Mouse (Mus musculus): ENCODE results near the gene U2af1l4. TPM values are rescaled to one million over a fixed set of nuclear protein-coding genes. Genes with fewer than 3 reads are reported as not detected.

U2af1l4 gene
- 100 and 102 TPM in 2 replicates for polyA plus RNA-seq (2015; fragmentation: Nextera tagmentation; extraction: Ambion mirVana)

DNA sequence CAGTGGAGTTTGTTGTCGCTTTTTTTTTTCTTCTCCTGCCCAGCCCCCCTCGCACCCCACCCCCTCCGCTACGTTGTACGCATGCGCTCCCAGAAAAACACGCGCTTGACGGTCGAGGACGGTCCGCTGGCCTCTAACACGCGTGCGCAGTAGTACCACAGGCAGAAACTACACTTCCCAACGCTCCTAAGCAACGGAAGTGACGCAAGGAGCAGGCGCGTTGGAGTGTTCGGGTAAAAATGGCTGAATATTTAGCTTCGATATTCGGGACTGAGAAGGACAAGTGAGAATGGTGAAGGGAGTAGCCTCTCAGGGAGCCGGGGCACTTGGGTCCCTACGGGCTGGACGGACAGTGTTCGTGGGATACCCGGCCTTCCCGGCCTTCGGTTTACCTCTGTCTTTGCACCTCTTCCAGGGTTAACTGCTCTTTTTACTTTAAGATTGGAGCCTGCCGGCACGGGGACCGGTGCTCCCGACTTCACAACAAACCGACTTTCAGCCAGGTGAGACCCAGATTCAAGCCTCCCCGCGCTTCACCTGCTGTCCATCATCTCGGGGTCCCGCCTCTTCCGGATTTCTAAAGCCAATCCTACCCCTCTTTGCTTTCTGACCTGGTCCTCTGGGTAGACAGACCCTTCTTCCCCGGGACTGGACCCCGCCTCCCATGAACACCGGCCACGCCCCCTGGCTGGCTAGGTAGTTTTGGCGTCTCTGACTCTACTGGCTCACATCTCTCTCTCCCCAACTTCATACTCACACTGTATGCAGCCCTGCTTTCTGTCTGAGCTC, at the start of gene U2af1l4, which contains the start of the genes Gm49396 and Psenen:
Gene U2af1l4 (plus strand): TSS at position 185 of the 789 bp plus-strand sequence.
Gene Gm49396 (plus strand): TSS at position 228 of the 789 bp plus-strand sequence.
Gene Psenen (minus strand): TSS at position 511 of the 789 bp plus-strand sequence.
- H3K4me3 ChIP-seq (replicated peaks; ENCODE audit: low read depth, low read length): peak within 1 kb of the TSS; percentile 86
- peak within 1 kb of the TSS; percentile 97 for H3K27ac ChIP-seq
- H3K9ac ChIP-seq (ENCODE audit: low read depth, low read length): peak within 1 kb of the TSS; percentile 86
- under 1% methylated on average over 43 of the region's 45 CpGs for WGBS
- H3K4me2 ChIP-seq (ENCODE audit: low read length): peak within 1 kb of the TSS; percentile 82
- DNase-seq (ENCODE audit: low spot score): peak; percentile 100
- H3K4me1 ChIP-seq (replicated peaks; ENCODE audit: insufficient read depth, low read length): peaks cover 8% of the 10 kb centered on the region
- peaks cover 13% of the 10 kb centered on the region for H3K36me3 ChIP-seq (ENCODE audit: insufficient read depth, low read length)
- H3K27me3 ChIP-seq (ENCODE audit: insufficient read depth, low read length): no peaks in the 10 kb centered on the region
- no peaks in the 10 kb centered on the region for H3K9me3 ChIP-seq (replicated peaks; ENCODE audit: low read length)
- TF ChIP-seq CTCF (IDR thresholded peaks at IDR 0.05; ENCODE audit: low read depth): peak; percentile 36
- ATAC-seq (replicated peaks; ENCODE audit: low FRiP score, low read depth): peak; percentile 86

DNA sequence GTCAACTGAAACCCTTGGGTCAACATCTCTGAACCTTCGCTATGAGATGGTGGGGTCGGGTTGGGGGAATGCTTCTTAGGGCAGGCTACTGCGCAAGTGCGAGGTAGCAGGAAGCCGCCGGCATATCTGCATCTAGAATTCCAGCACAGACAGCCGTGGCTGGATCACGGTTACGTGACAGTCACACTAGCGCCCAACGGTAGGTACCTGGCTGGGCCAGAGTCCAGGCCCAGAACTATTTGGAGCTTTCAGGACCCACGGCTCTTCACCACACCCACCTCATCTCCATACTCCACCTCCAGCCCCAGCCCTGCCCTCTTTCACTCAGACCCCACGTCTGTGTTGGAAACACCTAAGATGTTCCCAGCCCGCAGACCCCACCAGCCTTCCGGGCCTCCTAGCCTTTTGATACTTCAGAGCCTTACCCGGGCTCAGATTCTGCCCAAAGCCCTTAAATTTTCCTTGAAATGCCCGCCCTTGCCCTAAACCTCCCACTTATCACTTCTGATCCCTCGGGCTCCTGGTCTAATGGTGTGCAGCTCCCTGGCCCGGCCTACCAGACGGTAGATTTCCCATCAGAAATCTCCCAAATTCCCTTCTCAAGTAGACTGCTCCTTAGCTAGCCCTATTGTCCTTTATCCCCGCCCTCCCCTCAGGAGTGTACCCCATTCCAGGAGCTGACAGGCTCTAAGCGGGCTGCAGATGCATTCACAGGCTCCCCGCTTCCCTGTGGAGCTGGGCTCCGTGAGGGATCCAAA, 47.9 kb upstream of the U2af1l4 start:
- Histone ChIP-seq H3K9ac (ENCODE audit: low read depth, low read length) (no peak overlapping the region), H3K36me3 (ENCODE audit: insufficient read depth, low read length) (no peaks in the 10 kb centered on the region), H3K4me1 (replicated peaks; ENCODE audit: insufficient read depth, low read length) (0 out of 2 replicates have a peak, but pooled peaks cover 2% of the 10 kb centered on the region), H3K9me3 (replicated peaks; ENCODE audit: low read length) (no peaks in the 10 kb centered on the region), H3K4me3 (replicated peaks; ENCODE audit: low read depth, low read length) (no peak overlapping the region), H3K4me2 (ENCODE audit: low read length) (no peak overlapping the region), H3K27ac (no peak overlapping the region), H3K27me3 (ENCODE audit: insufficient read depth, low read length) (no peaks in the 10 kb centered on the region)
- DNase-seq (ENCODE audit: low spot score): no peak
- ATAC-seq (replicated peaks; ENCODE audit: low FRiP score, low read depth): no peak
- WGBS: 61% methylated on average over 24 of the region's 24 CpGs
- no peak for TF ChIP-seq CTCF (IDR thresholded peaks at IDR 0.05; ENCODE audit: low read depth)

GRCm38 (mm10) chr7:30518325-30518724, 44.8 kb upstream of the U2af1l4 start:
- Histone ChIP-seq H3K36me3 (ENCODE audit: insufficient read depth, low read length) (0 out of 2 replicates have a peak, but pooled peaks cover under 1% of the 10 kb centered on the region), H3K4me3 (replicated peaks; ENCODE audit: low read depth, low read length) (no peak overlapping the region), H3K4me2 (ENCODE audit: low read length) (no peak overlapping the region), H3K4me1 (replicated peaks; ENCODE audit: insufficient read depth, low read length) (0 out of 2 replicates have a peak, but pooled peaks cover 6% of the 10 kb centered on the region), H3K27me3 (ENCODE audit: insufficient read depth, low read length) (no peaks in the 10 kb centered on the region), H3K9ac (ENCODE audit: low read depth, low read length) (no peak overlapping the region), H3K9me3 (replicated peaks; ENCODE audit: low read length) (no peaks in the 10 kb centered on the region), H3K27ac (no peak overlapping the region)
- TF ChIP-seq CTCF (IDR thresholded peaks at IDR 0.05; ENCODE audit: low read depth): 0 out of 2 replicates have a peak, but pooled peaks have one; percentile 5
- ATAC-seq (replicated peaks; ENCODE audit: low FRiP score, low read depth) (no peak), DNase-seq (ENCODE audit: low spot score) (no peak)
- WGBS: 44% methylated on average over 8 of the region's 8 CpGs

GRCm38 (mm10) chr7:30520396-30520795, 42.7 kb upstream of the U2af1l4 start:
- WGBS: 49% methylated on average over 4 of the region's 4 CpGs
- no peaks in the 10 kb centered on the region for H3K9me3 ChIP-seq (replicated peaks; ENCODE audit: low read length)
- no peak overlapping the region for H3K27ac ChIP-seq
- H3K9ac ChIP-seq (ENCODE audit: low read depth, low read length): no peak overlapping the region
- H3K4me2 ChIP-seq (ENCODE audit: low read length): no peak overlapping the region
- H3K27me3 ChIP-seq (ENCODE audit: insufficient read depth, low read length): no peaks in the 10 kb centered on the region
- DNase-seq (ENCODE audit: low spot score) (no peak), ATAC-seq (replicated peaks; ENCODE audit: low FRiP score, low read depth) (no peak)
- H3K36me3 ChIP-seq (ENCODE audit: insufficient read depth, low read length): peaks cover 14% of the 10 kb centered on the region; the same call in 1 of the 2 replicates
- no peak for TF ChIP-seq CTCF (IDR thresholded peaks at IDR 0.05; ENCODE audit: low read depth)
- no peak overlapping the region for H3K4me3 ChIP-seq (replicated peaks; ENCODE audit: low read depth, low read length)
- H3K4me1 ChIP-seq (replicated peaks; ENCODE audit: insufficient read depth, low read length): 0 out of 2 replicates have a peak, but pooled peaks cover 7% of the 10 kb centered on the region

DNA sequence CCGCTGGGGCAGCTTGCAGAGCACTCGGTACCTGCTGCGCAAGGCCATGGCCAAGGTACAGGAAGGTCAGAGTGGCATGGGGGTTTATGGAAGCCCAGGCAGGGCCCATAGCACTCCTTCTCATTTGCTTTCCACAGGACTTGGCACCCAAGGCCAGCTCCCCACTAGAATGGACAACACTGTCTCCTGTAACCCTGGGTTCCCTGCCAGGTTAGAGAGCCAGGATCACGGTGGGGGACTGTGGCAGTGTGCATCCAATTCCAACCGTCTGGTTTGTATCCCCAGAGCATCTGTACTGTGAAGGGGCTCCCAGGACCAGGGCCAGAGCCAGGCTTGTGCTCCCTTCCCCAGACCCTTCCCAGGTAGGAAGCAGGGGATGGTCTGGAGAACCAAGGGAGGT, 42.2 kb upstream of the U2af1l4 start:
- no peak for ATAC-seq (replicated peaks; ENCODE audit: low FRiP score, low read depth)
- Histone ChIP-seq H3K9ac (ENCODE audit: low read depth, low read length) (no peak overlapping the region), H3K4me3 (replicated peaks; ENCODE audit: low read depth, low read length) (no peak overlapping the region), H3K4me1 (replicated peaks; ENCODE audit: insufficient read depth, low read length) (peaks cover 7% of the 10 kb centered on the region; the same call in 1 of the 2 replicates), H3K4me2 (ENCODE audit: low read length) (no peak overlapping the region), H3K27ac (no peak overlapping the region), H3K9me3 (replicated peaks; ENCODE audit: low read length) (no peaks in the 10 kb centered on the region), H3K36me3 (ENCODE audit: insufficient read depth, low read length) (peaks cover 14% of the 10 kb centered on the region; the same call in 1 of the 2 replicates), H3K27me3 (ENCODE audit: insufficient read depth, low read length) (no peaks in the 10 kb centered on the region)
- no peak for DNase-seq (ENCODE audit: low spot score)
- TF ChIP-seq CTCF (IDR thresholded peaks at IDR 0.05; ENCODE audit: low read depth): no peak
- WGBS: 70% methylated on average over 5 of the region's 5 CpGs

GRCm38 (mm10) chr7:30522871-30523270, 40.2 kb upstream of the U2af1l4 start:
- Histone ChIP-seq H3K36me3 (ENCODE audit: insufficient read depth, low read length) (peaks cover 16% of the 10 kb centered on the region; the same call in 1 of the 2 replicates), H3K9ac (ENCODE audit: low read depth, low read length) (peak overlapping the region; percentile 35; the same call in 1 of the 2 replicates), H3K4me1 (replicated peaks; ENCODE audit: insufficient read depth, low read length) (peaks cover 17% of the 10 kb centered on the region; the same call in 1 of the 2 replicates), H3K4me2 (ENCODE audit: low read length) (no peak overlapping the region), H3K27ac (peak overlapping the region; percentile 19; the same call in 1 of the 2 replicates), H3K27me3 (ENCODE audit: insufficient read depth, low read length) (no peaks in the 10 kb centered on the region), H3K4me3 (replicated peaks; ENCODE audit: low read depth, low read length) (no peak overlapping the region), H3K9me3 (replicated peaks; ENCODE audit: low read length) (no peaks in the 10 kb centered on the region)
- no peak; the same call in 1 of the 2 replicates for ATAC-seq (replicated peaks; ENCODE audit: low FRiP score, low read depth)
- WGBS: 69% methylated on average over 10 of the region's 10 CpGs
- no peak for TF ChIP-seq CTCF (IDR thresholded peaks at IDR 0.05; ENCODE audit: low read depth)
- DNase-seq (ENCODE audit: low spot score): no peak

All from kidney, postnatal 0 days (tissue).